Mouse (Mus musculus): ENCODE results near the gene Rgcc.

DNA sequence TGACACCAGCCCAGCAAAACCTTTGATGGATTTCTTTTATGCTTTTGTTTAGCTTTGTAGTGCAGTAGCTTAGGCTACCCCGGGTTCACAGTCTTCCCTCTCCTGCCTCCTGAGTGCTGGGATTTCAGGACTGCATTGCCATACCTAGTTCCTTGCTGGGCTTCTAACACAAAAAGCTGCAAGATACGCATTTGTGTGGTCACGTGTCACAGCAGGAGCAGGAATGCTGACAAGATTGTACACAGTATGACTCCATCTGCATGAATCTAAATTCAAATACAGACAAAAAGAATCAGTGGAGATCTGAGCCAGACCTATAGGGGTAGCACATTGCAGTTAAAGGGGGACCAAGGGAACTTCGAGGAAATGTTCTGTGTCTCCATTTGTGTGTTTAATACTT, 6.9 kb upstream of the Rgcc start:
- no peak for TF ChIP-seq CTCF (conservative IDR thresholded peaks at IDR 0.05; ENCODE audit: insufficient read depth, insufficient read length, low read depth, low read length)
- TF ChIP-seq POLR2A (IDR thresholded peaks at IDR 0.05; ENCODE audit: low read depth, low read length) = no peak

Measured in kidney, adult 2 months (tissue).